Mouse (Mus musculus) kidney, embryonic 15.5 days (tissue): ENCODE data around the gene Kcnq2. TPM values are rescaled to one million over a fixed set of nuclear protein-coding genes. Genes with fewer than 3 reads are reported as not detected.

Experiments used
- ATAC-seq: fragments of 200-750 bp; cut with Nextera tagmentation; replicated peaks from 2 replicates; pipeline ENCODE4 v1.8.0; 2017; ENCODE audit warnings: moderate TSS enrichment; ENCODE audit not compliant: low FRiP score
- H3K27ac ChIP-seq: fragments of 300-500 bp; sonication (generic); 2 replicates; pipeline ENCODE4 v1.5.1; 2015; ENCODE audit warnings: mild to moderate bottlenecking, inconsistent platforms
- H3K27me3 ChIP-seq: fragments of 300-500 bp; sonication (generic); 2 replicates; pipeline ENCODE4 v1.6.1; 2015; ENCODE audit warnings: inconsistent platforms
- H3K36me3 ChIP-seq: fragments of 300-500 bp; sonication (generic); 2 replicates; pipeline ENCODE4 v1.6.1; 2015; ENCODE audit warnings: inconsistent platforms
- H3K4me1 ChIP-seq: fragments of 300-500 bp; sonication (generic); 2 replicates; pipeline ENCODE4 v1.6.1; 2015; ENCODE audit warnings: inconsistent platforms
- H3K4me2 ChIP-seq: fragments of 300-500 bp; sonication (generic); 2 replicates; pipeline ENCODE4 v1.6.1; 2015; ENCODE audit warnings: moderate library complexity, mild to moderate bottlenecking, inconsistent platforms
- H3K4me3 ChIP-seq: fragments of 300-500 bp; sonication (generic); replicated peaks from 2 replicates; pipeline ENCODE4 v1.5.1; 2015; ENCODE audit warnings: mild to moderate bottlenecking, inconsistent platforms
- H3K9ac ChIP-seq: fragments of 300-500 bp; sonication (generic); 2 replicates; pipeline ENCODE4 v1.6.1; 2015; ENCODE audit warnings: mild to moderate bottlenecking, inconsistent platforms
- H3K9me3 ChIP-seq: fragments of 300-500 bp; sonication (generic); replicated peaks from 2 replicates; pipeline ENCODE4 v1.6.1; 2016; ENCODE audit warnings: inconsistent platforms
- WGBS: fragments of 180-500 bp; shearing (Covaris S2); methylation state at CpG from one replicate; pipeline ENCODE4 v1.1.7; 2015; ENCODE audit warnings: mixed read lengths; 5-methylcytosine and 5-hydroxymethylcytosine counted together
- polyA plus RNA-seq: library from polyadenylated mRNA; unstranded; fragments of >200 nt; fragmentation: Nextera tagmentation; extraction: Ambion mirVana; gene quantifications from 2 replicates; pipeline ENCODE4 v1.2.1, GENCODE M21; 2015

Gene Kcnq2
- polyA plus RNA-seq, 1 experiment from 2014 or later, result 0.68 TPM

- H3K27ac ChIP-seq, result no peak overlapping the region
- peaks cover 7% of the 10 kb centered on the region; the same call in 1 of the 2 replicates for H3K4me1 ChIP-seq
- WGBS, result 66% methylated on average over 8 of the region's 8 CpGs
- no peak for ATAC-seq
- 0 out of 2 replicates have a peak, but pooled peaks cover 2% of the 10 kb centered on the region for H3K27me3 ChIP-seq
- H3K9ac ChIP-seq, result no peak overlapping the region
- no peak overlapping the region for H3K4me3 ChIP-seq
- H3K9me3 ChIP-seq, result no peaks in the 10 kb centered on the region
- no peaks in the 10 kb centered on the region for H3K36me3 ChIP-seq
- no peak overlapping the region for H3K4me2 ChIP-seq
Observed at GRCm38 (mm10) chr2:181084997-181085396, 50.1 kb downstream of the Kcnq2 start.

GRCm38 (mm10) chr2:181083945-181084344 is 51.2 kb downstream of the Kcnq2 start:
- Histone ChIP-seq H3K9ac (no peak overlapping the region), H3K27me3 (0 out of 2 replicates have a peak, but pooled peaks cover 2% of the 10 kb centered on the region), H3K4me3 (no peak overlapping the region), H3K27ac (no peak overlapping the region), H3K4me2 (no peak overlapping the region), H3K36me3 (no peaks in the 10 kb centered on the region), H3K4me1 (peaks cover 7% of the 10 kb centered on the region; the same call in 1 of the 2 replicates), H3K9me3 (no peaks in the 10 kb centered on the region)
- 41% methylated on average over 4 of the region's 4 CpGs for WGBS
- no peak for ATAC-seq

GRCm38 (mm10) chr2:181080886-181081285 is 54.2 kb downstream of the Kcnq2 start:
- Histone ChIP-seq H3K4me3 (no peak overlapping the region), H3K9me3 (no peaks in the 10 kb centered on the region), H3K27ac (no peak overlapping the region), H3K4me2 (no peak overlapping the region), H3K9ac (no peak overlapping the region), H3K27me3 (no peaks in the 10 kb centered on the region), H3K36me3 (no peaks in the 10 kb centered on the region), H3K4me1 (peaks cover 7% of the 10 kb centered on the region; the same call in 1 of the 2 replicates)
- 46% methylated on average over 5 of the region's 5 CpGs for WGBS
- peak; percentile 62 for ATAC-seq

GRCm38 (mm10) chr2:181079518-181079917 is 55.6 kb downstream of the Kcnq2 start:
- H3K9ac ChIP-seq, result no peak overlapping the region
- H3K27ac ChIP-seq, result no peak overlapping the region
- WGBS, result 88% methylated on average over 2 of the region's 2 CpGs
- no peaks in the 10 kb centered on the region for H3K27me3 ChIP-seq
- H3K9me3 ChIP-seq, result no peaks in the 10 kb centered on the region
- no peak overlapping the region for H3K4me2 ChIP-seq
- no peak for ATAC-seq
- H3K4me1 ChIP-seq, result peaks cover 7% of the 10 kb centered on the region; the same call in 1 of the 2 replicates
- no peaks in the 10 kb centered on the region for H3K36me3 ChIP-seq
- no peak overlapping the region for H3K4me3 ChIP-seq

GRCm38 (mm10) chr2:181078908-181079307 is 56.2 kb downstream of the Kcnq2 start:
- Histone ChIP-seq H3K9ac (no peak overlapping the region), H3K27ac (no peak overlapping the region), H3K4me1 (peaks cover 7% of the 10 kb centered on the region; the same call in 1 of the 2 replicates), H3K27me3 (no peaks in the 10 kb centered on the region), H3K4me3 (no peak overlapping the region), H3K36me3 (no peaks in the 10 kb centered on the region), H3K4me2 (no peak overlapping the region), H3K9me3 (no peaks in the 10 kb centered on the region)
- WGBS, result 81% methylated on average over 2 of the region's 2 CpGs
- ATAC-seq, result no peak

GRCm38 (mm10) chr2:181075501-181075900 is 59.6 kb downstream of the Kcnq2 start:
- Histone ChIP-seq H3K4me2 (no peak overlapping the region), H3K4me1 (no peaks in the 10 kb centered on the region), H3K9ac (no peak overlapping the region), H3K4me3 (no peak overlapping the region), H3K9me3 (no peaks in the 10 kb centered on the region), H3K27ac (no peak overlapping the region), H3K36me3 (no peaks in the 10 kb centered on the region), H3K27me3 (0 out of 2 replicates have a peak, but pooled peaks cover 13% of the 10 kb centered on the region)
- no peak for ATAC-seq
- 78% methylated on average over 12 of the region's 12 CpGs for WGBS

- H3K9me3 ChIP-seq, result no peaks in the 10 kb centered on the region
- no peak overlapping the region for H3K9ac ChIP-seq
- H3K4me2 ChIP-seq, result no peak overlapping the region
- H3K36me3 ChIP-seq, result no peaks in the 10 kb centered on the region
- no peak overlapping the region for H3K27ac ChIP-seq
- no peak for ATAC-seq
- no peak overlapping the region for H3K4me3 ChIP-seq
- 0 out of 2 replicates have a peak, but pooled peaks cover 13% of the 10 kb centered on the region for H3K27me3 ChIP-seq
- no peaks in the 10 kb centered on the region for H3K4me1 ChIP-seq
- WGBS, result 0% methylated on average over 1 of the region's 1 CpGs
Observed at GRCm38 (mm10) chr2:181072403-181072714, 62.7 kb downstream of the Kcnq2 start.

- 0 out of 2 replicates have a peak, but pooled peaks cover 13% of the 10 kb centered on the region for H3K27me3 ChIP-seq
- 60% methylated on average over 7 of the region's 7 CpGs for WGBS
- H3K9ac ChIP-seq, result no peak overlapping the region
- H3K4me3 ChIP-seq, result no peak overlapping the region
- no peak for ATAC-seq
- H3K27ac ChIP-seq, result no peak overlapping the region
- no peak overlapping the region for H3K4me2 ChIP-seq
- no peaks in the 10 kb centered on the region for H3K4me1 ChIP-seq
- H3K36me3 ChIP-seq, result no peaks in the 10 kb centered on the region
- no peaks in the 10 kb centered on the region for H3K9me3 ChIP-seq
Observed at GRCm38 (mm10) chr2:181071706-181072402, 63.2 kb downstream of the Kcnq2 start.

- WGBS, result 55% methylated on average over 7 of the region's 7 CpGs
- ATAC-seq, result no peak
- H3K36me3 ChIP-seq, result no peaks in the 10 kb centered on the region
- no peak overlapping the region for H3K4me2 ChIP-seq
- no peaks in the 10 kb centered on the region for H3K9me3 ChIP-seq
- 0 out of 2 replicates have a peak, but pooled peaks cover 13% of the 10 kb centered on the region for H3K27me3 ChIP-seq
- H3K27ac ChIP-seq, result no peak overlapping the region
- no peak overlapping the region for H3K9ac ChIP-seq
- H3K4me3 ChIP-seq, result no peak overlapping the region
- H3K4me1 ChIP-seq, result no peaks in the 10 kb centered on the region
Observed at GRCm38 (mm10) chr2:181070136-181070535, 65.0 kb downstream of the Kcnq2 start.

GRCm38 (mm10) chr2:181068499-181068898 is 66.6 kb downstream of the Kcnq2 start:
- 66% methylated on average over 5 of the region's 5 CpGs for WGBS

GRCm38 (mm10) chr2:181065827-181066226 is 69.3 kb downstream of the Kcnq2 start:
- H3K9me3 ChIP-seq, result no peaks in the 10 kb centered on the region
- no peak overlapping the region for H3K27ac ChIP-seq
- H3K27me3 ChIP-seq, result no peaks in the 10 kb centered on the region
- H3K9ac ChIP-seq, result no peak overlapping the region
- 44% methylated on average over 4 of the region's 4 CpGs for WGBS
- H3K36me3 ChIP-seq, result no peaks in the 10 kb centered on the region
- no peak overlapping the region for H3K4me2 ChIP-seq
- no peak for ATAC-seq
- no peak overlapping the region for H3K4me3 ChIP-seq
- H3K4me1 ChIP-seq, result no peaks in the 10 kb centered on the region

More at GRCm38 (mm10) chr2:181068499-181068898, 66.6 kb downstream of the Kcnq2 start:
- H3K27ac ChIP-seq, result no peak overlapping the region
- H3K4me1 ChIP-seq, result no peaks in the 10 kb centered on the region
- H3K4me2 ChIP-seq, result no peak overlapping the region
- no peak for ATAC-seq
- H3K27me3 ChIP-seq, result 0 out of 2 replicates have a peak, but pooled peaks cover 12% of the 10 kb centered on the region
- H3K36me3 ChIP-seq, result no peaks in the 10 kb centered on the region
- no peak overlapping the region for H3K4me3 ChIP-seq
- H3K9ac ChIP-seq, result no peak overlapping the region
- no peaks in the 10 kb centered on the region for H3K9me3 ChIP-seq

- Histone ChIP-seq H3K27ac (no peak overlapping the region), H3K4me2 (no peak overlapping the region), H3K4me3 (no peak overlapping the region), H3K4me1 (peaks cover 9% of the 10 kb centered on the region; the same call in 1 of the 2 replicates), H3K9ac (no peak overlapping the region), H3K9me3 (no peaks in the 10 kb centered on the region), H3K36me3 (no peaks in the 10 kb centered on the region), H3K27me3 (0 out of 2 replicates have a peak, but pooled peaks cover 4% of the 10 kb centered on the region)
- ATAC-seq, result 0 out of 2 replicates have a peak, but pooled peaks have one; percentile 29
- WGBS, result 20% methylated on average over 5 of the region's 5 CpGs
Observed at GRCm38 (mm10) chr2:181060127-181060526, 75.0 kb downstream of the Kcnq2 start.
